Comparison of ENCODE assay signal across 11 mouse cellular contexts in the genomic region with DNA sequence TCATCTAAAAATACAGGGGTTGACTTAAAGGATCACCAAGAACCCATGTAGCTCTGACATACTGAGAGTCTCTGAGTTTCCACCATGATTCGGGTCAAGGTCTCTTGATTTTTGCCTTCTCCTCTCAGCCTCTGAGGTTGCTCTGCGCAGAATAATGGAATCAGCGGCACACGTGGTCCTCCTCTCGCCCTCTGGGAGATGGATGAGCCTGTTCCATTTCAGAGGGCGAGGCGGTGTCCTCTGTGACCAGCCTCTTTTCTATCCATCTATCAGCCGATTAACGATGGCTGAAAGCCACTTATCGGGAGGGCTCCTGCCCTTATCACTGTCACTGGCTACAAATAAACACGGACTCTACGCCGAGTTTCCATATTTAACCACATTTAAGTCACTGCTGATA.
"Had no signal": no experiment of that assay in that cellular context is flagged by ENCODE, and none has a peak within 500 bp of the region (broad histone marks: within the 10 kb centered on the region; RNA-seq: fewer than 3 reads in every experiment).

No protein-coding gene starts in this region.

- H3K4me2 ChIP-seq: liver, embryonic 11.5 days; liver, embryonic 15.5 days; midbrain, embryonic 15.5 days had no signal

- ATAC-seq: lung, postnatal 0 days; midbrain, embryonic 15.5 days had no signal

- H3K4me3 ChIP-seq: left cerebral cortex, adult 2 months; limb, embryonic 10.5 days; liver, embryonic 15.5 days; midbrain, embryonic 15.5 days had no signal

- H3K9ac ChIP-seq: liver, embryonic 15.5 days; midbrain, embryonic 15.5 days had no signal

- DNase-seq: kidney, postnatal 25 days; lung, adult 2 months; lung, postnatal 36 days; thymus, postnatal 4 days had no signal

- H3K9me3 ChIP-seq: limb, embryonic 10.5 days; liver, embryonic 15.5 days; midbrain, embryonic 15.5 days had no signal

- H3K27ac ChIP-seq: left cerebral cortex, adult 2 months; limb, embryonic 10.5 days; liver, embryonic 15.5 days; midbrain, embryonic 15.5 days; stomach, postnatal 0 days had no signal

- H3K27me3 ChIP-seq: liver, embryonic 15.5 days; midbrain, embryonic 15.5 days had no signal

- H3K4me1 ChIP-seq: limb, embryonic 10.5 days; liver, embryonic 15.5 days; midbrain, embryonic 15.5 days had no signal

- H3K36me3 ChIP-seq: limb, embryonic 10.5 days; liver, embryonic 15.5 days; midbrain, embryonic 15.5 days had no signal
